Mouse (Mus musculus) myocyte (in vitro differentiated cells): ENCODE results near the gene Igf2bp3.

ENCODE experiments used
- CEBPB ChIP-seq: IDR thresholded peaks from 2 replicates; pipeline ENCODE4 v1.6.1; 2011; ENCODE audit warnings: mild to moderate bottlenecking, moderate library complexity; ENCODE audit not compliant: poor library complexity, insufficient read depth, severe bottlenecking
- E2F4 ChIP-seq: IDR thresholded peaks from one replicate; pipeline ENCODE4 v1.6.1; 2011; ENCODE audit warnings: mild to moderate bottlenecking, control low read depth, moderate library complexity; ENCODE audit not compliant: insufficient read depth
- MAX ChIP-seq: IDR thresholded peaks from one replicate; pipeline ENCODE4 v1.6.1; 2011; ENCODE audit warnings: low read depth, mild to moderate bottlenecking, control low read depth
- MYOD1 ChIP-seq, 3 experiments: IDR thresholded peaks; one replicate each; pipeline ENCODE4 v1.6.1; 2011; ENCODE audit warnings: control low read depth in 2 of 3, low read depth in 2 of 3, mild to moderate bottlenecking in 2 of 3, moderate library complexity in 1 of 3; ENCODE audit not compliant: insufficient read length in 2 of 3, control insufficient read depth in 1 of 3
- MYOG ChIP-seq, 3 experiments: IDR thresholded peaks; one replicate each; pipeline ENCODE4 v1.6.1; 2011; ENCODE audit warnings: control low read depth in 2 of 3, low read depth in 2 of 3, mild to moderate bottlenecking in 2 of 3; ENCODE audit not compliant: insufficient read length in 2 of 3, control insufficient read depth in 1 of 3, insufficient read depth in 1 of 3
- POLR2A ChIP-seq: IDR thresholded peaks from one replicate; pipeline ENCODE4 v1.6.1; 2011; ENCODE audit warnings: low read depth, mild to moderate bottlenecking, control low read depth, moderate library complexity; ENCODE audit not compliant: insufficient read length
- POLR2AphosphoS2 ChIP-seq: IDR thresholded peaks from one replicate; pipeline ENCODE4 v1.6.1; 2011; ENCODE audit warnings: low read depth, control low read depth; ENCODE audit not compliant: insufficient read length
- REST ChIP-seq: IDR thresholded peaks from one replicate; pipeline ENCODE4 v1.6.1; 2011; ENCODE audit warnings: mild to moderate bottlenecking, control low read depth, moderate library complexity; ENCODE audit not compliant: insufficient read depth, insufficient read length
- SRF ChIP-seq: IDR thresholded peaks from one replicate; pipeline ENCODE4 v1.6.1; 2011; ENCODE audit warnings: low read depth; ENCODE audit not compliant: control insufficient read depth, insufficient read length
- TCF12 ChIP-seq: IDR thresholded peaks from one replicate; pipeline ENCODE4 v1.6.1; 2011; ENCODE audit warnings: mild to moderate bottlenecking, control low read depth; ENCODE audit not compliant: poor library complexity, insufficient read depth, severe bottlenecking
- TCF3 ChIP-seq: IDR thresholded peaks from one replicate; pipeline ENCODE4 v1.6.1; 2011; ENCODE audit warnings: low read depth, control low read depth; ENCODE audit not compliant: insufficient read length
- USF1 ChIP-seq: IDR thresholded peaks from one replicate; pipeline ENCODE4 v1.6.1; 2011; ENCODE audit warnings: low read depth, mild to moderate bottlenecking, control low read depth, moderate library complexity

- TF ChIP-seq CEBPB (no peak), POLR2AphosphoS2 (no peak), TCF12 (no peak), MAX (no peak), POLR2A (no peak), MYOG (IDR thresholded peaks at IDR 0.05; ENCODE audit: control insufficient read depth in 1 of 3, insufficient read depth in 1 of 3, insufficient read length in 2 of 3, low read depth in 2 of 3) (no peak), MYOD1 (IDR thresholded peaks at IDR 0.05; ENCODE audit: control insufficient read depth in 1 of 3, insufficient read length in 2 of 3, low read depth in 2 of 3) (no peak), USF1 (no peak), E2F4 (no peak), TCF3 (no peak), SRF (no peak), REST (no peak)
Observed at GRCm38 (mm10) chr6:49131855-49132254, 82.9 kb downstream of the Igf2bp3 start.
